Mouse (Mus musculus) CD4-positive, CD25-positive, alpha-beta regulatory T cell, adult 4 months (primary cell): Measurements from ENCODE around the gene Zcchc14. TPM values are rescaled to one million over a fixed set of nuclear protein-coding genes. Genes with fewer than 3 reads are reported as not detected.
"Not testable (repeated sequence)": the region's sequence is repeated elsewhere in the genome, so short reads cannot be mapped to it uniquely, and the experiment has no call there.

Source experiments
- ATAC-seq: one replicate; pipeline ENCODE4 v1.8.0; 2017
- polyA plus RNA-seq, 2 experiments: library from polyadenylated mRNA; unstranded; fragments of 100-300 nt; shearing (Covaris generic); gene quantifications; one replicate each; pipeline ENCODE4 v1.2.1; 2017

The Zcchc14 gene
- polyA plus RNA-seq: under 1 TPM; 0.17 to 0.46 TPM

- no peak for ATAC-seq
Measured at GRCm38 (mm10) chr8:121652774-121653323, at the start of gene Zcchc14. TSS of gene Zcchc14 (minus strand) at chr8:121652901.

GRCm38 (mm10) chr8:121699936-121700335 lies 47.2 kb upstream of the Zcchc14 start:
- no peak for ATAC-seq

GRCm38 (mm10) chr8:121698615-121699101 lies 46.0 kb upstream of the Zcchc14 start:
- no peak for ATAC-seq

- ATAC-seq: no peak
Measured at GRCm38 (mm10) chr8:121697735-121698614, 45.3 kb upstream of the Zcchc14 start.

- ATAC-seq: no peak
Measured at GRCm38 (mm10) chr8:121695585-121696184, 43.0 kb upstream of the Zcchc14 start.

GRCm38 (mm10) chr8:121694453-121694852 lies 41.8 kb upstream of the Zcchc14 start:
- no peak for ATAC-seq

- no peak for ATAC-seq
Measured at GRCm38 (mm10) chr8:121688496-121688895, 35.8 kb upstream of the Zcchc14 start.

GRCm38 (mm10) chr8:121687455-121688161 lies 34.9 kb upstream of the Zcchc14 start:
- ATAC-seq: no peak

- ATAC-seq: no peak
Measured at GRCm38 (mm10) chr8:121685419-121685818, 32.7 kb upstream of the Zcchc14 start.

GRCm38 (mm10) chr8:121683083-121683832 lies 30.6 kb upstream of the Zcchc14 start:
- ATAC-seq: no peak

- no peak for ATAC-seq
Measured at GRCm38 (mm10) chr8:121681457-121681856, 28.8 kb upstream of the Zcchc14 start.

GRCm38 (mm10) chr8:121680896-121681295 lies 28.2 kb upstream of the Zcchc14 start:
- no peak for ATAC-seq

GRCm38 (mm10) chr8:121678696-121679095 lies 26.0 kb upstream of the Zcchc14 start:
- ATAC-seq: no peak

- ATAC-seq: no peak
Measured at GRCm38 (mm10) chr8:121675701-121676100, 23.0 kb upstream of the Zcchc14 start.

GRCm38 (mm10) chr8:121675161-121675560 lies 22.5 kb upstream of the Zcchc14 start:
- no peak for ATAC-seq

- no peak for ATAC-seq
Measured at GRCm38 (mm10) chr8:121674524-121674923, 21.8 kb upstream of the Zcchc14 start.

GRCm38 (mm10) chr8:121673917-121674316 lies 21.2 kb upstream of the Zcchc14 start:
- ATAC-seq: no peak

GRCm38 (mm10) chr8:121673153-121673552 lies 20.5 kb upstream of the Zcchc14 start:
- ATAC-seq: no peak

- no peak for ATAC-seq
Measured at GRCm38 (mm10) chr8:121669208-121669607, 16.5 kb upstream of the Zcchc14 start.

GRCm38 (mm10) chr8:121668553-121668952 lies 15.9 kb upstream of the Zcchc14 start:
- no peak for ATAC-seq

- not testable (repeated sequence) for ATAC-seq
Measured at GRCm38 (mm10) chr8:121667936-121668500, 15.3 kb upstream of the Zcchc14 start.

- no peak for ATAC-seq
Measured at GRCm38 (mm10) chr8:121665329-121665728, 12.6 kb upstream of the Zcchc14 start.
